Mouse (Mus musculus) heart, postnatal 0 days (tissue): Measurements from ENCODE around the gene Antxr2.

Experiments used
- CTCF ChIP-seq: IDR thresholded peaks from 2 replicates; pipeline ENCODE4 v1.5.1; 2016; ENCODE audit warnings: antibody characterized with exemption, control low read depth, low read depth
- EP300 ChIP-seq: IDR thresholded peaks from 2 replicates; pipeline ENCODE4 v1.6.1; 2016; ENCODE audit warnings: antibody characterized with exemption, low read depth

- no peak for TF ChIP-seq EP300
- TF ChIP-seq CTCF: no peak
These were observed 35.0 kb downstream of the Antxr2 start for GRCm38 (mm10) chr5:97995881-97996280.
